Mouse (Mus musculus): Measurements from ENCODE around the gene Gm30191. TPM values are rescaled to one million over a fixed set of nuclear protein-coding genes. Genes with fewer than 3 reads are reported as not detected.
"Not testable (repeated sequence)": the region's sequence is repeated elsewhere in the genome, so short reads cannot be mapped to it uniquely, and the experiment has no call there.

Gene Gm30191
- total and polyA plus RNA-seq, 2 experiments from 2014 or later: not detected

- Histone ChIP-seq H3K27ac (ENCODE audit: low read depth) (peak overlapping the region; percentile 94), H3K36me3 (replicated peaks; ENCODE audit: control insufficient read depth, insufficient read depth, low read length) (no peaks in the 10 kb centered on the region), H3K27me3 (ENCODE audit: control insufficient read depth, insufficient read depth, low read length) (no peaks in the 10 kb centered on the region), H3K9me3 (replicated peaks; ENCODE audit: control insufficient read depth, low read length) (no peaks in the 10 kb centered on the region), H3K9ac (replicated peaks; ENCODE audit: low read depth, low read length) (no peak overlapping the region), H3K4me1 (ENCODE audit: control insufficient read depth, insufficient read depth) (peaks cover 28% of the 10 kb centered on the region), H3K4me2 (ENCODE audit: low read depth, low read length) (peak overlapping the region; percentile 42), H3K4me3 (ENCODE audit: low read depth, low read length) (peak overlapping the region; percentile 15; the same call in 1 of the 2 replicates)
- no peak for TF ChIP-seq CTCF (IDR thresholded peaks at IDR 0.05; ENCODE audit: low read depth)
- TF ChIP-seq EP300 (IDR thresholded peaks at IDR 0.05; ENCODE audit: low read depth): no peak
- WGBS: 27% methylated on average over 18 of the region's 18 CpGs
- ATAC-seq (ENCODE audit: insufficient read depth, low read depth): no peak
- DNase-seq (ENCODE audit: low spot score): no peak
Measured at GRCm38 (mm10) chr4:134293061-134293691, 46.4 kb downstream of the Gm30191 start.

GRCm38 (mm10) chr4:134293692-134294163 is 47.0 kb downstream of the Gm30191 start:
- ATAC-seq (ENCODE audit: insufficient read depth, low read depth) (peak; percentile 95), DNase-seq (ENCODE audit: low spot score) (peak; percentile 93)
- peak overlapping the region; percentile 94 for H3K27ac ChIP-seq (ENCODE audit: low read depth)
- H3K9ac ChIP-seq (replicated peaks; ENCODE audit: low read depth, low read length): no peak overlapping the region
- no peaks in the 10 kb centered on the region for H3K9me3 ChIP-seq (replicated peaks; ENCODE audit: control insufficient read depth, low read length)
- peak overlapping the region; percentile 15; the same call in 1 of the 2 replicates for H3K4me3 ChIP-seq (ENCODE audit: low read depth, low read length)
- H3K36me3 ChIP-seq (replicated peaks; ENCODE audit: control insufficient read depth, insufficient read depth, low read length): no peaks in the 10 kb centered on the region
- H3K27me3 ChIP-seq (ENCODE audit: control insufficient read depth, insufficient read depth, low read length): no peaks in the 10 kb centered on the region
- H3K4me2 ChIP-seq (ENCODE audit: low read depth, low read length): peak overlapping the region; percentile 42
- 13% methylated on average over 9 of the region's 9 CpGs for WGBS
- peak; percentile 14; the same call in 1 of the 2 replicates for TF ChIP-seq CTCF (IDR thresholded peaks at IDR 0.05; ENCODE audit: low read depth)
- no peak for TF ChIP-seq EP300 (IDR thresholded peaks at IDR 0.05; ENCODE audit: low read depth)
- peaks cover 23% of the 10 kb centered on the region for H3K4me1 ChIP-seq (ENCODE audit: control insufficient read depth, insufficient read depth)

GRCm38 (mm10) chr4:134296096-134296495 is 49.4 kb downstream of the Gm30191 start:
- H3K27ac ChIP-seq (ENCODE audit: low read depth); H3K27me3 ChIP-seq (ENCODE audit: control insufficient read depth, insufficient read depth, low read length); ATAC-seq (ENCODE audit: insufficient read depth, low read depth); H3K9ac ChIP-seq (replicated peaks; ENCODE audit: low read depth, low read length); H3K4me3 ChIP-seq (ENCODE audit: low read depth, low read length); DNase-seq (ENCODE audit: low spot score); H3K9me3 ChIP-seq (replicated peaks; ENCODE audit: control insufficient read depth, low read length); H3K36me3 ChIP-seq (replicated peaks; ENCODE audit: control insufficient read depth, insufficient read depth, low read length); H3K4me2 ChIP-seq (ENCODE audit: low read depth, low read length): not testable (repeated sequence)
- H3K4me1 ChIP-seq (ENCODE audit: control insufficient read depth, insufficient read depth): peaks cover 18% of the 10 kb centered on the region
- 85% methylated on average over 4 of the region's 4 CpGs for WGBS

DNA sequence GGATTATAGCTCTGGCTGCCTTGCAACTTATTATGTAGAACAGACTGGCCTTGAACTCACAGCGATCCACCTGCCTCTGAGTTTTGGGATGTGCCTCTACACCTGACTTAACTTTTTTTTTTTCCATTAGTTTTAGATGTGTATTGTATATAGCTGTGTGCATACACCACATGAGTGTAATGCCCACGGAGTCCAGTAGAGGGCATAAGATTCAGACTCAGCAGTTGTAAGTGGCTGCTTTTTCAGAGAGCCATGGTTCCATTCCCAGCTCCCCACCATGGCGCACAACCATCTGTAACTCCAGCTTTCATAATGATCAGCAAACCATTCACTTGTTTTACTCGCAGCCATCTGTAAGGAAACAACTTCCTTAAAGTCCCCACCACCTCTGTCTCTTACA is 49.8 kb downstream of the Gm30191 start:
- Histone ChIP-seq H3K9me3 (replicated peaks; ENCODE audit: control insufficient read depth, low read length) (no peaks in the 10 kb centered on the region), H3K4me1 (ENCODE audit: control insufficient read depth, insufficient read depth) (peaks cover 18% of the 10 kb centered on the region), H3K4me2 (ENCODE audit: low read depth, low read length) (no peak overlapping the region), H3K36me3 (replicated peaks; ENCODE audit: control insufficient read depth, insufficient read depth, low read length) (no peaks in the 10 kb centered on the region), H3K9ac (replicated peaks; ENCODE audit: low read depth, low read length) (no peak overlapping the region), H3K27ac (ENCODE audit: low read depth) (no peak overlapping the region), H3K27me3 (ENCODE audit: control insufficient read depth, insufficient read depth, low read length) (no peaks in the 10 kb centered on the region), H3K4me3 (ENCODE audit: low read depth, low read length) (no peak overlapping the region)
- TF ChIP-seq EP300 (IDR thresholded peaks at IDR 0.05; ENCODE audit: low read depth) (no peak), CTCF (IDR thresholded peaks at IDR 0.05; ENCODE audit: low read depth) (no peak)
- ATAC-seq (ENCODE audit: insufficient read depth, low read depth) (no peak), DNase-seq (ENCODE audit: low spot score) (no peak)
- 99% methylated on average over 4 of the region's 4 CpGs for WGBS

- Histone ChIP-seq H3K4me2 (ENCODE audit: low read depth, low read length) (no peak overlapping the region), H3K4me1 (ENCODE audit: control insufficient read depth, insufficient read depth) (peaks cover 21% of the 10 kb centered on the region), H3K9me3 (replicated peaks; ENCODE audit: control insufficient read depth, low read length) (no peaks in the 10 kb centered on the region), H3K36me3 (replicated peaks; ENCODE audit: control insufficient read depth, insufficient read depth, low read length) (no peaks in the 10 kb centered on the region), H3K4me3 (ENCODE audit: low read depth, low read length) (no peak overlapping the region), H3K27ac (ENCODE audit: low read depth) (no peak overlapping the region), H3K27me3 (ENCODE audit: control insufficient read depth, insufficient read depth, low read length) (no peaks in the 10 kb centered on the region), H3K9ac (replicated peaks; ENCODE audit: low read depth, low read length) (no peak overlapping the region)
- no peak for TF ChIP-seq CTCF (IDR thresholded peaks at IDR 0.05; ENCODE audit: low read depth)
- ATAC-seq (ENCODE audit: insufficient read depth, low read depth) (no peak), DNase-seq (ENCODE audit: low spot score) (no peak)
- WGBS: 95% methylated on average over 8 of the region's 8 CpGs
Measured at GRCm38 (mm10) chr4:134297369-134297768, 50.6 kb downstream of the Gm30191 start.

Data from heart, postnatal 0 days (tissue).